Mouse (Mus musculus) gastrocnemius, adult 18-20 months (tissue): ENCODE measurements at regions not wholly inside any gene's neighbourhood (a gene's known extent, or its start where the extent isn't known, plus 50 kb on each side); places are given as distances from the start of the nearest gene placed in this dataset.

Source experiments
- DNase-seq: peaks from one replicate; pipeline ENCODE4 v3.0.0; 2021; ENCODE audit warnings: low spot score

- DNase-seq: no peak
These were observed 231.9 kb upstream of the Cdh4 start for GRCm38 (mm10) chr2:179210164-179210805.

DNA sequence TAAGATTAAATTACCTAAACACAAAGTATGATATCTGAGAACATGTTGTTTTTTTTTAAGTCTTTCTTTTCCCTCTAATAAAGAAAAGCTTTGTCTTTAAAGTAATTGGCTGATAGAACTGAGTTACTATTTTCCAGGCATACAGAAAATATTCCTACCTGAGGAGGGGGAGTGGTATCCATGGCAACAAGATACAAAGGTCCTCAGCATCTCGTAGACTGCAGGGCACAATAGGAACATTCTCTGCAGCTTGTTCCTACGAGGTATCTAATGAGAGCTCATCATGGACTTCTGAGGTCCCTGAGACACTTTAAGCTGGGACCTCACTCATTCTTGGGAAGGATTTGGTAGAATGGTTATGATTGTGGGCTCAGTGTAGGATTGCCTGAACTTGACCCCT, 225.5 kb upstream of the Cdh4 start:
- DNase-seq: no peak

GRCm38 (mm10) chr2:179228096-179228495, 214.1 kb upstream of the Cdh4 start:
- no peak for DNase-seq

- no peak for DNase-seq
These were observed 210.4 kb upstream of the Cdh4 start for GRCm38 (mm10) chr2:179231708-179232354.

- DNase-seq: no peak
These were observed 204.1 kb upstream of the Cdh4 start for GRCm38 (mm10) chr2:179238166-179238565.

- DNase-seq: no peak
These were observed 181.3 kb upstream of the Cdh4 start for GRCm38 (mm10) chr2:179260892-179261291.

GRCm38 (mm10) chr2:179263888-179264287, 178.3 kb upstream of the Cdh4 start:
- no peak for DNase-seq

DNA sequence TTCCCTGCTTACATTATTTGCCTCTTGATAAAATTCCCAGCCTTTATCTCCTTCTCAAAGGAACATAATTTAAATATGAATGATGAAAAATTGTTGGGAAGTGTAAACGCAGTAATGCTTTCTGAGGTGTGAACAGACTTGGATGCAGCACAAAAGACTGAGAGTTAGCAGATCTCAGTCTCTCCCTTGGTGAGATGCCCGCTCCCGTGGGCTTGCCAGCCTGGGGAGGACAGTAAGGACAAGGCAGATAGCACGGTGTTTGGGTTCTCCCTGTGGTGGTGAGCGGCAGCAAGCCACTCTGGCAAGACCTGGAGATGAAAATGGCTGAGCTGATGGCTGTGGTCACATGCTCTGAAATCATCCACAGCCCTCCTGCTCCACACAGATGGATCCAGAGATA, 176.8 kb upstream of the Cdh4 start:
- DNase-seq: no peak

GRCm38 (mm10) chr2:179277204-179277886, 164.9 kb upstream of the Cdh4 start:
- no peak for DNase-seq

- DNase-seq: no peak
These were observed 164.3 kb upstream of the Cdh4 start for GRCm38 (mm10) chr2:179277887-179278282.

- peak; percentile 4 for DNase-seq
These were observed 160.0 kb upstream of the Cdh4 start for GRCm38 (mm10) chr2:179282276-179282675.

DNA sequence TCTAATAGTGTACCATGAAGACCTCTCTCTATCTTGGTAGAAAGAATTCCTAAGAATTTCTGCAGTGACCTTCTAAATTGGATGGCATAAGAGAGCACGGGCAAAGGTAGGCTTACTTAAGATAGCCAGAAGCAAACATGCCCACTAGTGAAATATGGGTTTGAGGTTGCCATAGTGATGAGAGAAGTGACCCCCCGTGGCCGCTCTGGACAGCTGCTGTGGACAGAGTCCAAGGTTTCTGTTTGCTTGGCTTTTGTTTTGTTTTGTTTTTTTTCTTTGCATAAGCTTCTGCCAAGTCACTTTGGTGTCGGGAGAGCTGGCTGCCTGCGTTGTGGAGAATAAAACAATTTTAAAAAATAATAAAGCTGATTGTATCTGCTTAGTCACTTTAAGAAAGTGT, 151.8 kb upstream of the Cdh4 start:
- no peak for DNase-seq

GRCm38 (mm10) chr2:179291046-179291563, 151.1 kb upstream of the Cdh4 start:
- no peak for DNase-seq

- DNase-seq: no peak
These were observed 150.3 kb upstream of the Cdh4 start for GRCm38 (mm10) chr2:179291958-179292357.

DNA sequence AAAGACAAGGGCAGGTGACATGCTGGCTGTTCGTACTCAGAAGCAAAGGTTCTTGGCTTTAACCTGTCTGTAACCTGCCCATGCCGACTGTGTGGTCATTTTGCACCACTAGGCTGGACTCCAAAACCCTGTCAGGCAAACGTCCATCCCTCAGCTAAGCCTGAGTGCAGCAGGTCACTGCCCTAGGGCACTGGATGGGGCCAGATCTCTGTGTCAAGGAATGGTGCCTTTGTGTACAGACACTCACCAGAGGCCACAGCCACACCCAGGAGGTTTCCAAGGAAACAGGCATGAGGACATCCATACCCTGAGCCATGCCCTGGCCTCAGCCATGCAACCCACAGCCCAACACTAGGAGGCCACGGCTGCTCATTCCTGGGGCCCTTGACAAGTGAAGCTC, 149.7 kb upstream of the Cdh4 start:
- DNase-seq: no peak

DNA sequence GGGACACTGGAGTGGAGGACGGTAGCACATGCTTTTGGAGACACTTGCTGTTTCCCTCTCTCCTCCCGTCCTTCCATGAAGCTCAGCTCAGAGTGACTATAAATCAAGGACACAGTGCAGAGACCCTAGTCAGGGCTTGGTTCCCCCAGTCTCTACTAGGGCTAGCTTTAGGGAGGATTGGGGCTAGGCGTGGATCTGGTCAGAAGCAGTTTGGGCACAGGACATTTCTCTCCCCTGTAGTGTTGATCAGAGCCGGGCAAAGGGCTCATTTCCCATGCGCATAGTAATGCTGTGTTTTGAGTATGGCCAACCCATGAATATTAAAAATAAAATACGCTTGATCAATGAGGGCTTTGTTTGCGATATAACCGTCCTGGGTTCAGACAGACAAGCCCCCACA, 149.1 kb upstream of the Cdh4 start:
- DNase-seq: no peak

- DNase-seq: no peak
These were observed 145.2 kb upstream of the Cdh4 start for GRCm38 (mm10) chr2:179297057-179297456.

DNA sequence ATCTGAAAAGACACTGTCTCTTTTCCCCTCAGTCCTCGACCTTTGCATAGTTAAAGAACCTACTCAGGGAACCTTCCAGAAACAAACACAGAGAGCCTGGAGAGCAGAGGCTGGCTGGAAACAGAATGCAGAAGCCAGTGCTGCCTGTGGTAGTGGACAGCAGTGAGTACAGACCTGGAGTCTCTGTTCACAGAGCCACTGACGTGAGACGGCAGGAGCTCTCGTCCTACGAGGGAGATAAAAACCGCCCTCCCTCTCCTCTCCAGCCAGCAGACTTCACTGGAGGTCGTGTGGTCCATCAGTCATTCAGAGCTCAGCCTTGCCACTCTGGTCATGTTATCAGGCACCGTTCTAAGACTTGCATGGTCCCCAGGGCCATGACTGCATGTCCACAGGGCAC, 138.5 kb upstream of the Cdh4 start:
- DNase-seq: no peak

GRCm38 (mm10) chr2:179307286-179307931, 134.8 kb upstream of the Cdh4 start:
- no peak for DNase-seq

- DNase-seq: no peak
These were observed 134.3 kb upstream of the Cdh4 start for GRCm38 (mm10) chr2:179307932-179308303.

DNA sequence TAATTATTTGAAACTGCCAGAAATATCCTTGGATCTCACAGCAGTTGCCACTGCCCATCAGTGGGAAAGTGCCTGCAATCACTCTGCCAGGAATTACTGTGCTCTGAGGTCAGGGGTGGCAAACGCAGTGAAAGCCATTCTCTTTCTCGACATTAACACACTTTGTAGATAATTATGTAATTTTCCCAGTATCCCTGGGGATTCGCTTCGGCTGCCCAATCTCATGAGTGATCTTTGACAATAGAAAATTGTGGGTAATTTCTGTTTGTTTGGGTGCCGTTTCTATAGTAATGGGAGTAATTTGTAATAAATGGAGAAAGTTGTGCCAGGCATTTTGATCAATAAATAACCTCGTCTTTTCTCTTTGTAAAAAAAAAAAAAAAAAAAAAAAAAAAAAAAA, 124.2 kb upstream of the Cdh4 start:
- DNase-seq: no peak

DNA sequence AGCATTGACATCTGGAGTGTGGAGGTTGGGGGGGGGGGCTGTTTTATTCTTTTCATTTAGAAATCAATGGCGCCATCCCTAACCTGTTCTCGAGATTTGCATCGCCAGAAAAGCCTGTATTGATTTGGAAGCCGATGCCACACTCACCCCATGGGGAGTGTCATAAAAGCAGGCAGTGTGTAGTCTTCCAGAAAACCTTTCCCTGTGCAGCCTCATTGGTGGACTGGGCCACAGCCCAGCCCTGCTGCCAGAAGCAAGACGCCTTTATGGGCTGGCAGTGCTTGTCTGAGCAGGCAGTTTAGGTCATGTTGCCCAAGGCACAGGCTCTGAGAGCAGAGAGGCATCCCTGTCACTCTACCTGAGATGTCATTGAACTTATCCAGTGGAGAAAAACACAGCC, 117.0 kb upstream of the Cdh4 start:
- DNase-seq: no peak
